Mouse (Mus musculus): Measurements from ENCODE around the gene Cpxm2.

The Cpxm2 gene

GRCm38 (mm10) chr7:132128687-132129086 is 25.9 kb downstream of the Cpxm2 start:
- DNase-seq = no peak

- DNase-seq = no peak
Observed at GRCm38 (mm10) chr7:132124948-132125347, 29.6 kb downstream of the Cpxm2 start.

- DNase-seq = no peak
Observed at GRCm38 (mm10) chr7:132123211-132123610, 31.3 kb downstream of the Cpxm2 start.

DNA sequence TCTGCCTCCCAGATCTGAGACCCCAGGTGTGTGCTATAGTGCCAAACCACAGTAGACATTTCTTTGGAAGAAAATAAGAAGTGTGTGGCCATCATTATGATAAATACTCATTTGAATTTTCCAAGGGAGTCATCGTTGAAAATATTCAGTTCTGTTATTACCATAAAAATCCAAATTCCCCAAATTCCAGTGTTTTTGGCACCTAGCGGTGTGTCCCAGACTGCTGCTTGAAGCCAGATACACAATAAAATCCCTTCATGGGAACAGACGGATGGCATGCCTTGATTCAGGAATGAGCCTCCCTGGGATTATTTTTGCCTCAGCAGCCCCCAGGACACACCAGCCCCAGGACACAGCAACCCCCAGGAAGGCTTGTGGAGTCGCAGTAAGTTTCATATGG is 34.7 kb downstream of the Cpxm2 start:
- DNase-seq = no peak

DNA sequence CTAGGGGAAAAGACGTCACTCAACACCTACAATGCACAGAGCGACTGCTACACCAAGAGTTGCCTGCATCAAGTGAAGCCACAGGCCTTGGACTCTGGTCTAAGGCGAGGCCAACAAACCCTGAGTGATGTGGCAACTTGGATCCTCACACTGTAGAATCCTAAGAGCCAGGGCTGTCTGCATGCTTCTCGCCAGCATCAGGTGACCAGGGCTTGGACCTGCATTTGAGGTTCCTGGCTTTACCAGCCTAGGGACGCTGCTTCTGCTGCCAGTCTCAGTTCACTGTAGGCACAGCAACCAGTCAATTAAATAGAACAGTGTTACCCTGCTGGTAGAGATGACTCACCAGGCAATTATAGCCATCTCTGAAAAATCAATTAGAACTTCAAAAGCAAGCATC is 42.8 kb downstream of the Cpxm2 start:
- DNase-seq = no peak

GRCm38 (mm10) chr7:132110308-132110707 is 44.2 kb downstream of the Cpxm2 start:
- no peak for DNase-seq

GRCm38 (mm10) chr7:132106891-132107290 is 47.6 kb downstream of the Cpxm2 start:
- no peak for DNase-seq

- DNase-seq = no peak
Observed at GRCm38 (mm10) chr7:132105326-132105725, 49.2 kb downstream of the Cpxm2 start.

DNA sequence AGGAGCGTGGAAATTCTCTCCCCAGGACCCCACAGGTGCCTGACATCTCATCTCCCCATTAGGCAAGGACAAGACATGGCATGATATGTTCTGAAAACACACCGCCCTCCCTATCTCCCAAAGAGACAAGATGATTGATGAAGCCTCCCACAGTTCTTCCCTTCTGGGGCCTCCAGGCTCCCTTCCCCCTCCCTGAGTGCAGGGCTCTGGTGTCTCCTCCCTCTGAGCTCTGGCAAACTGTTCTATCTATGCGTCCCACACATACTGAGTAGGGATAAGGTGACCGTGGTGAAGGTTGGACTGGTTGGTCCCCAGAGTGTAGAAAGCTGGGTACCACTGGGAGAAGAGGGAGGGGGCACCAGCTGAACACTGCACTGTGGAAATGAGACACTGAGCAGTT is 56.1 kb downstream of the Cpxm2 start:
- DNase-seq = no peak

DNA sequence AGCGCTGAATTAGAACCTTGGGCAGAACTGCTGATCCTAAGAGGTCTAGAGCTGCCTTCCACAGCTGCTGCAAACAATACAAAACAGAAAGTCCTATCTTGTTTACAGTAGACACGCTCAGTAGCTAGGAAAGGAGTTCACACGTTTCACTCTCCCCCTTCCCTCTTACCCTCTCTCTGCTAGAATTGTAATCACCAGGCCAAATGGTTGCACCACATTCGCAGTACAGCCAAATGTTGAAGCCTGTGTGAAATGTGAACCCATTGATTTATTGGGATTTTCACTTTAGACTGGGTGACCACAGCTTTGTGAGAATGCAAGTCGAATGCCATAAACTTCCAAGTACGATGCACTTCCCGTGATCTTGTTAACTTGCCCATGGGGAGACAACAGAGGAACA is 59.9 kb downstream of the Cpxm2 start:
- no peak for DNase-seq

DNA sequence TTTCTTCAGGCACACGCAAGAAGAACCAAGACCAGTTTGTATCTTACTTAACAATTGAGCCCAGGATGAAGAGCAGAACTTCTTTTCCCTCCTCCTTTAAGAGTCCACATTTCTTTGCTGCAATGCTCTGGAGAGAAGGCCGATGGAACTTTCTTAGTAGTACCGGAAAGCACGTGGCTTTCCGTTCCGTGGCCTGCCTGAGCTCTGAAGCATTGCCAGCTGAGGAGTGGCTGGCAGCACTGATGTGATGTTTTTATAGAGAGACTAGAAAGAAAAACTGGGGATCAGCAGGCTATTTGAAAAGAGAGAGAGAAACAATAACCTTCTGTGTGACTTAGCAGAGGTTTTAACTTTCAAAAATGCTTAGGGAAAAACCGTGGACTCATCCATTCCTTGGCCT is 63.0 kb downstream of the Cpxm2 start:
- no peak for DNase-seq

GRCm38 (mm10) chr7:132088606-132089005 is 65.9 kb downstream of the Cpxm2 start:
- DNase-seq = no peak

DNA sequence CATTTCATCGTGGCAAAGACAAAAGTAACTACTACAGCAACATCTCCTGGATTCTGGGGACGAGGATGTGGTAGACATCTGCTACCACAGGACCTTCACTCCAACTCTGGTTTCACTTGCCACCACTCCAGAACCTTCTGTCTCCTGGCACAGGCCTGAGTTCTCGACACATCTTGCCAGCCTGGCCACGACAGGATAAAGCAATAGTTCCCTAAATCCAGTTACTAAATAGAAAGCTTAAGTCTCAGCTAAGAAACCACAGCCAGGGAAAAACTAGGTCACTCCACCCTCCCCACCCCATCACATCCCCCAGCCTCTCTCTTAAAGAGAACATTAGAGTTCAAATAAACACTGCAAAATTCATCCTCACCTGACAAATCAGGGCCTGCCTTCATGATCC is 66.4 kb downstream of the Cpxm2 start:
- DNase-seq = no peak

DNA sequence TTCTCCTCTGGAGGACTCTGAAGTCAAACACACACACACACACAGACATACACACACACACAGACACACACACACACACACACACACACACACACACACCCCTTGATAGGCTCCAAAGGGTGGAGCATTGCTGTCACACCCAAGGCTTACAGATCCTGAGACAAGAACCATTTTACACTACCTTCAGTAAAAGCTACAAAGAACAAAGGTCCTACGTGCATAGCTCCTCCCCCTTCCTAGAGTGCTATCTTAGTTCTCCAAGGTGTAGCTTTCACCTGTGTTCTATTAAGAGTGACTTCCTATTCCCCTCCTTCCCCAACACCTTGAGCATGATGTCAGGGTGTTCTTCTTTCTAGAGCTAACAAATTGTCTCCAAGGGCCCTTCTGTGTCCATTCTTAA is 78.7 kb downstream of the Cpxm2 start:
- DNase-seq = no peak

- no peak for DNase-seq
Observed at GRCm38 (mm10) chr7:132074503-132074902, 80.0 kb downstream of the Cpxm2 start.

GRCm38 (mm10) chr7:132070877-132071625 is 83.5 kb downstream of the Cpxm2 start:
- DNase-seq = no peak

DNA sequence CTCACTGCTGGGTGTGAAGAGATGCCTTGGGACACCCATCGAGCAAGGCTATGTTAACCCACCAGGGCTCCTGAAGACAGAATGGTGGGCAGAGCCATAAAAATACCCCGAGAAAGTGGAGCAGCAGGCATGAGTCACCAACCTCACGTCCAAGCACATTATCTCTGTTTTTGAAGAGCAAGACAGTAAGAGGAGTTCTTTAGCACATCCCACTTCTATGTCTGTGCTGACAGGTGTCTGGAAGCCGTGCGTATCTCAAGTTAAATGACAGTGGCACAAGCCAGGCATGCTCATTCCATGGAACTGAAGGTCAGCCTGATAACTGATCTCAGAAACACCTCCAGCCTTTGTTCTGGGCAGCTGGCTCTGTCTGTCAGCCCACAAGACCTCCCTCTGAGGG is 86.6 kb downstream of the Cpxm2 start:
- DNase-seq = no peak

DNA sequence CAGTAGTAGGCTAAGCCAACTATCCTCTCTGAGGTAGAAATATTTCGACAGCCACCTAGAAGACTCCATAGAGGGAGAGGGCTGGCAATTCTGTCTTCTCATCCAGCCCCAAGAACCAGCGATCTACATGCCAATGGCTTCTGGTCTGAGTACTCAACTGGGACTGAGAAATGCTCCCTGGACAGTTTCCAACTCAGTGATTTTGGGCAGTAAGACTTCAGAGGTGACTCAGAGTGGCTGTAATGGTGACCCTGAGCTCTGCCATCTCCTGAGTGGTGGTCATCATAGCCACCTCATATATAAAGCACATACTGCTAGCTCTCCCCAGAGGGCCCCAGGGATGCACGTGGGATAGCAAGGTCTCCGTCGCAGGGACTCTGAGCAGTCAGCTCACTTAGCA is 87.0 kb downstream of the Cpxm2 start:
- no peak for DNase-seq

DNA sequence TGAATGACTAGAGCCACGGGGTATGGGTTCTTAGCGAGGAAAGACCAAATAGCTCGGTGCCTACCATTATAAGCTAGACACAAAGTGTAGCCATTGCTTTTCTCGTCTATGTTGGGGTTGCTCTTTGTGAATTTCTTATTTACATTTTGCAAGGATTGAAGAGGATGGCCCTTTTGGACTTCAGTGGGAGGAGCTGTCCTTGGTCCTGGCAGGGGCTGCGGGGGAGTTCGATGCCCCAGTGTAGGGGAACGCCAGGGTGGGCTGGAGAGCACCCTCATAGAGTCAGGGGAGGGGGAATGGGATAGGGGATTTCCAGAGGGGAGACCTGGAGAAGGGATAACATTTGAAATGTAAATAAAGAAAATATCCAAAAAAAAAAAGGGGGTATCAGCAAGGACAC is 94.4 kb downstream of the Cpxm2 start:
- no peak for DNase-seq

- DNase-seq = no peak
Observed at GRCm38 (mm10) chr7:132056565-132056964, 98.0 kb downstream of the Cpxm2 start.

DNA sequence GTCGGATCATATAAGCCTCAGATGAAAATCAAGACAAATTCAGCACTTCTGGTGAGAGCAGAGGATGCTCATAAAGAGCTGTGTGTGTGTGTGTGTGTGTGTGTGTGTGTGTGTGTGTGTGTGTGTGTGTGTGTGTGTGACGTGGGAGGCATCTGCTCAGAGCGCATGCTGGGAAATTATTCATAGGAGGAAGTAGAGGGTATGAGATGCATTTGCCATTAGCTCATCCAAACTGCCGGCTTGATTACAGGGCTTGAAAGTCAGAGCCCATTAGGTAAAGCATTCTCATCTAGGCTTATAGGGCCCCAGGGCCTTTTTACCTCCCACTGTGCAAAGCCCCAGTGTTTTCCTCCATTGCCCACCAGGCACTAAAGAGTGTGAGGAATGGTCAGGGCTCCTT is 107.9 kb downstream of the Cpxm2 start:
- DNase-seq = no peak

- no peak for DNase-seq
Observed at GRCm38 (mm10) chr7:132031940-132032531, 122.5 kb downstream of the Cpxm2 start.

GRCm38 (mm10) chr7:132026671-132027070 is 127.9 kb downstream of the Cpxm2 start:
- no peak for DNase-seq

- no peak for DNase-seq
Observed at GRCm38 (mm10) chr7:132025591-132025990, 128.9 kb downstream of the Cpxm2 start.

- DNase-seq = no peak
Observed at GRCm38 (mm10) chr7:132015933-132016332, 138.6 kb downstream of the Cpxm2 start.
